Comparison of ENCODE assay signal across 7 mouse cellular contexts in genomic region chr14:30177850-30178249, GRCm38 (mm10).
DNase-seq lines count a peak whose midpoint lies in the region.

No protein-coding gene starts in this region.

- intact Hi-C loops in heart, postnatal 36 days (cut with DNase I) = no loop called here

- peak; percentile 54 for DNase-seq in ovary, adult 18-20 months (ENCODE audit: low spot score)
- DNase-seq in ovary, postnatal 10 days (ENCODE audit: low spot score) = no peak
- DNase-seq in cerebellum, adult 11-12 months = peak; percentile 60
- peak; percentile 19 to 32 for DNase-seq in heart, postnatal 36 days
- DNase-seq in testis, postnatal 10 days (ENCODE audit: low spot score) = peak; percentile 57
- DNase-seq in thymus, postnatal 0 days (ENCODE audit: low spot score) = no peak
- no peak for DNase-seq in layer of hippocampus, adult 9-11 months

Comparison
In these comparisons a context has a peak if more than half of its experiments do, and no peak if none do; other contexts are left out.
1. DNase-seq: peak in ovary, adult 18-20 months (single experiment), cerebellum, adult 11-12 months (single experiment), heart, postnatal 36 days (2 of 2) and testis, postnatal 10 days (single experiment); none in ovary, postnatal 10 days (single experiment), thymus, postnatal 0 days (single experiment) and layer of hippocampus, adult 9-11 months (single experiment).